Mouse (Mus musculus) mature B cell (primary cell): Measurements from ENCODE around the gene Slc29a1.

Source experiments
- in situ Hi-C: fragments of 300-500 bp; cut with MboI; formaldehyde crosslinking; loops from 2 replicates; pipeline ENCODE4 v1.14.3; 2019

The Slc29a1 gene

GRCm38 (mm10) chr17:45612008-45612407, 12.6 kb upstream of the Slc29a1 start:
- in situ Hi-C loops = no loop called here

GRCm38 (mm10) chr17:45610144-45610866, 10.9 kb upstream of the Slc29a1 start:
- in situ Hi-C loops = no loop called here

GRCm38 (mm10) chr17:45608396-45608795, 9.0 kb upstream of the Slc29a1 start:
- in situ Hi-C loops = no loop called here

DNA sequence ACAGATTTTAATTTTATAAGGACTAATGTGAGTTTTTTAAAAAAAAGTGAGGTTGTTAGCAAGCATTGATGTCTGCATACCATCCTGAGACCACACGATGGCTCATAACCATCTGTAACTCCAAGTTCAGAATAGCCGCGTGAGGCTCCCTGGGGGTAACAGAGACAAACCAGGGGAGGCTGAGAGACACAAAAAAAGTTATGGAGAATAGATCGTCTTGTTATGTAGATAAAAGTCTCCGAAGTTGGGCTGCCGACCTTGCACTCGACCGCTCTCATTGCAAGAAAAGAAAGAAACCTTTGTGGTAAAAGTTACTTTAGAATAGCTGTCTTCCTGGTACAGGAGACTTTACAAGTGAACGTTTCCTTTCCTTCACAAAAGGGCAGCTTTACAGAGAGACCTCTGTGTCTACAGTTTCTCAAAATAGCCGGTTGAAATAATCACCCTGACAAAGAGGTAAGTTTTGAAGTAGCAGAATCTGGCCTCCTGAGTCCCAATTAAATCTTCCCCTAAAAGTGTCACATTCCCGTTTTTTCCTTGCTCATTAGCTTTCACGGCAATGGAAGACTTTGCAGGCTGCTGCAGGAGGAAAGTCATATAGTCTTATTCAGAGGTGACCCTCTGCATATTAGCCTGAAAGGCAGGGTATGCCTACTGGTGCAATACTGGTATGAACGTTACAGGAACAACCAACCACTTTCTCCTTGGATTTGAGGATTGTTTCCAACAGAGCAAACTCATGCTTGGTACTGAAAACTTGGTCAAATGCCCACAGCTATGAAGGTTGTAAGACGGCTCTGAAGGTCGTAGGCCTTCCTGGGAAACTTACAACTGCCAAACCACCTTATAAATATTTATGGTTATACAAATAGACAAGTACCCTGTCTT, 7.8 kb upstream of the Slc29a1 start:
- in situ Hi-C loops = no loop called here

DNA sequence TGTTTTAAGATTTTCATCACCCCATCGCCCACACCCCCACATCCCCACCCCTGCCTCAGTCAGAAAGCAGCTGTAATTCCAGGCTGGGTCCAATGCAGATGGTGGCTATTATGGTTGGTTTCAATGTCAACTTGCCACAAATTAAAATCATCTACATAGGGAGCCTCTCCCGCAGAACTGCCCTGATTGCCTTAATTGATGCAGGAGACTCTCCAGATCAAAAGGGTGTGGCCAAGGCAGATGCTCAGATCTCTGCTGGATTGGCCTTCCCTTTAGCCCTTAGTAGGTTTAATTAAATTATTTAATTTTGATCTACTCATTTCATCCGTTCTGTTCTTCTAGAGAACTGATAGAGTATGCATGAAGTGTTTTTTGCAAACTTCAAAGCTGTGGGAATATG, 3.6 kb upstream of the Slc29a1 start:
- in situ Hi-C loops = no loop called here

DNA sequence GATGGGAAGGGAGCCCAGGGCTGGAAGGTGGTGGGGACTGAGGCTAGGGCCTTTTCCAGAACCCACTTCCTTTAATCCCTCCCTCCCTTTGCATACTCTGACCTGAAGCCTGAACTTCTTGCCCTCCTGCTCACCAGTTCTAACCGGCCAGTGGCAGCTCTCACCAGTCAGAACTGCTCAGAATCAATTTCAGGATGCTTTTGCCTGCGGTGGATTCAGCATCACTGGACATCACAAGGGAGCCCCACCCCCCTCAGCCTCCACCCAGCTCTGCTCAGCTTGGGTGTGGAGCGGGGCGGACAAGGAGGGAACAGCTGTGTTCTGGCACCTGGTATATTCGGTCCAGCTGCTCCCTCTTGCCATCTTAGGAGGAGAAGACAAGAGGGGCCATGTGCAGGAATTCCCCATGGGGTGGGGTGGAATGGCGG, 2.5 kb upstream of the Slc29a1 start, which contains the start of gene Mymx:
Mymx (minus strand) TSS at position 226 of the 428 bp plus-strand sequence.
- in situ Hi-C loops = no loop called here

DNA sequence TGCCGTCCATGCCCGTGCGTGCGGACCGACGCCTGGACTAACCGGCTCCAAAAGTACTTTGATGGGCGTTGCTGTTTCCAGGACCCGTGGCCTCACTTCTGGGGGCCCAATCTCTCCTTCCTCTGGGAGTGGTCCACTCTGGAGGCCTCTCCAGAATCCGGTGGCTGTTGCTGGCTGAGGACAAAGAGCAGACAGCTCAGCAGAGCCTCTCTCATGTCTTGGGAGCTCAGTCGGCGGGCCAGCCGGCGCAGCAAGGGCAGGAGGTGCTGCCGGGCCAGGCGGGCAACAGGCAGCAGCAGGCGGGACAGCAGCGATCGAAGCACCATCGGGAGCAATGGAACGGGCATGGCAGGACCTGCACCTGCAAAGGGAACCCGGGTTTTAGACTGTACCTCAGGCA, 1.9 kb upstream of the Slc29a1 start:
- in situ Hi-C loops = no loop called here

DNA sequence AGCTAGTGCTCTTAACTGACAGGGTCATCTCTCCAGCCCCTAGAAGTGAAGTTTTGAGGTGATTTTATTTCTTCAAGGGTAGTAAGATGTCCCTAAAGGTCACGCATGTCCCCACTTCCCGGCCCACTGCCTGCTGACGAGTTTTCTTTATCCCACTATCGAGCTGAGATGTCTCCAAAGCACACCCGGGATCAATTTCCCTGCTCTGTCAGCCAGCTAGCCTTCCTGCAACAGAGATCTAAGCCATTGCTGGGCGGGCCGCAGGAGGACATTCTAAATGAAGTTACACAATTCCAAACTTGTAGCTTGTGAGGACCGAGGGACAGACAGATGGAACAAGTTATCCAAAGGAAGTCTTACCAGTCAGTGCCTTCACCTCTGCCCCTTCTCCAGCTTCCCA, 861 bp upstream of the Slc29a1 start:
- in situ Hi-C loops = no loop called here

GRCm38 (mm10) chr17:45598891-45599290, 515 bp downstream of the Slc29a1 start:
- in situ Hi-C loops = no loop called here

- in situ Hi-C loops = no loop called here
Measured at GRCm38 (mm10) chr17:45598376-45598775, 1.0 kb downstream of the Slc29a1 start.

DNA sequence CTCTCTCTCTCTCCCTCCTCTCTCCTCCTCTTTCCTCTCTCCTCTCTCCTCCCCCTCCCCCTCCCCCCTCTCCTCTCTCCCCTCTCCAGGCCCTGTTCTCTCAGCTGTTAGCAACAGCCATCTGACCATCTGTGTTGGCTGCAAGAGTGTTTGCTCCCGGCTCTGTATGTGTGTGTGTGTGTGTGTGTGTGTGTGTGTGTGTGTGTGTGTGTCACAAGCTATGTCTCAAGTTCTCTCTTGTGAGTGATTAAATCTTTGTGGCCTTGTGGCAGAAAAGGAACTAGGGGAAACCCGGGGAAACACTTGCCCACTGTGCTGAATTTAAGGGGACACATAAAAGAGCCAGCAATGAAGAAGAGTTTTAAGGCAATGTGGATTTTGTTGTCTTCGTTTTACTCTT, 1.6 kb downstream of the Slc29a1 start:
- in situ Hi-C loops = no loop called here

DNA sequence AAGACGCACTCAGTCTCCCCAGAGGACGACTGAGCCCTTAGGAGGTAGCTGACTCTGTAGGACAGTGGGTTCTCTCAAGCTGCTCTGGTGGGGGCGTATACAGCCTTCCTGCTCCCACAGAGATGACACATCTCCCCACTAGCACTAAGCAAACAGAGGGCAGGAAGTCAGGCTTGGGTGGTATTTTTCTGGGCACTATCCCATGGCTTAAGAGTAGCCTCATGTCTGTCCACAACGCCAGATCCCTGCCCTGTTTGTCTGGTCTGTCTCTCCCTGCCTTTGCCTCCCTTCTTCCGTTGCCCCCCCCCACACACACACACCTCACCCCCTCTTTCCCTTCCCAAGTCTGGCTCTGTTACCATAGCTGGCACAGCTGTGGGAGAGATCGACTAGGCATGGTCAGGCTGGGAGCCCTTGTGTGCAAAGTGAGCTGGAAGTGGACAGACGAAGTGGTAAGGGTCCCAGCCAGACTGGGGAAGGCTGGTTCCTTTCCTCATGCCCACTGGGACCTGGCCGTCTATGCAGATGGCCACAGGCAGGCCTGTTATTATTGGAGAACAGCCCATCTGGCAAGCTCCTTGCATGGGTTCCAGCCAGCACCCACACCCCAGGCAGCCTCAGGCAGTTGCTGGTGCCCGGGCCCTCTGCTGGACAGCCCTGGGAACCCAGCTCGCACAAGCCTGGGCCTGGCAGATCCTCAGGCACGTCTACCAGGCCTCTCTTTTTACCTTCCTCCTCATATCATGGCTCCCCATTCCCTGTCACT, 2.6 kb downstream of the Slc29a1 start:
- in situ Hi-C loops = no loop called here

DNA sequence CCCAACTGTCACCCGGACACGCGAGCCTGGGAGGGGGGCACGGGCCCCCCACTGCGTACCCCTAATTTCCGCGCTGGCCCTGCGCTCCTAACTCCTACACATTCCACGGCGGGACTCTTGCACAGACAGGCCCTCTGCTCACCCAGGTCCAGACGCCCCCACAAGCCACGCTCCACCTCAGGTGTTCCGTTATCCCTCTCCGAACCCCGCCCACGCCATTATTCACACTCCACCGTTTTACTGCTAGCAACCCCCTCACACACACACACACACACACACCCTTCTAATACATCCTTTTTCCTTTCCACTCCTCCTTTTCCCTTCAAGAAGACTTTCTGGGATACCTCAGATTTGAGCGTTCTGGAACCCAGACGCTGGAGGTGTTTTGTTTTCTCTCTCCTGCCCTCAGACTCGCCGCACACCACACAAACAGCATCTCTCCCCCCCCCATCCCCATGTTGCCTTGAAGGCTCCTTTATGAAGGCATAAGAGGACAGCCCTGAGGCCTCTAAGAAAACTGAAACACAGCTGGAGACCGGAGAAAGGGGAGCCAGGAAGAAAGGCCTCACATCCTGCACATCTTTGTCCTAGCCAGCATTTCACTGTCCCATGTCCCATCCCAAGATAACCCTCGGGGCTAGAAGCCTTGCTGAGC, 3.5 kb downstream of the Slc29a1 start:
- in situ Hi-C loops = no loop called here

DNA sequence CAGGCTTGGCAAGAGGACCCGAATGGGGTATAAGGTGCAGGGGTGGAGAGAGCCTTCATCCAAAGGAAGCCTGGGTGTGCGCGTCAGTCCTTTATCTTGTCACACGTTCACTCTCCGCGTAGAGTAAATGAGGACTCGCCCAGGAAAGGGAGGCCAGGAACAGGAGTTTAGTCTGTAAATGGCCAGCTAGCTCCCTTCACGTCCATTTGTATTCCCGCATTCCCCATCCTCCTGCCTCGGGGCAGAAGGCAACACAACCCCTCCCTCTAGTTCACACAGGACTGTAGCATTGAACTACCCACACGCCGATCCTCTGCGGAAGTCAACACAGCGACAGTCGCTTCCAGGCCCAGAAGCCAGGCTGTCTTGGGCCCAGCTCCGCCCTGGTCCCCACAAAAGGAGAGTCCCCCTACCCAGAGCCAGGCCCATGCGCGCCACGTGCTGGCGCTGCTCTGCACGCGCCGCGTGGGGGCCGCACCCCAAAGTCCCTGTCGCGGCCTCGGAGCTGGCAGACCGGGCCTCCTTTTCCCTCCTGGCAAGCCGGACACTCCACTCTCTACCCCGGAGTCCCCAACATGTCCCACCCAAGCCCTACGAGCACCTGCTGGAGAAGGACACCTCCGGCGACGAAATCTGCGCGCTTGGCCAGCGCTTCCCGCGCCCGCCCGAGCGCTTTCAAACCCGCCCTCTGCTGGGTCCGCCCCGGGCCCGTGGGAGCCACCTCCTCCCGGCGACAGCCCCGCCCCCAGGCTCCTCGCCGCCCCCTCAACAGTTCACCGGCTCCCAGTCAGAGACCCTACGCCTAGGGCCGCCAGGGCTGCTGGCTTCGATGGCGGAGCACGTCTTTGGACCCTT, 4.3 kb downstream of the Slc29a1 start:
- in situ Hi-C loops = no loop called here

- in situ Hi-C loops = no loop called here
Measured at GRCm38 (mm10) chr17:45594195-45594594, 5.2 kb downstream of the Slc29a1 start.

DNA sequence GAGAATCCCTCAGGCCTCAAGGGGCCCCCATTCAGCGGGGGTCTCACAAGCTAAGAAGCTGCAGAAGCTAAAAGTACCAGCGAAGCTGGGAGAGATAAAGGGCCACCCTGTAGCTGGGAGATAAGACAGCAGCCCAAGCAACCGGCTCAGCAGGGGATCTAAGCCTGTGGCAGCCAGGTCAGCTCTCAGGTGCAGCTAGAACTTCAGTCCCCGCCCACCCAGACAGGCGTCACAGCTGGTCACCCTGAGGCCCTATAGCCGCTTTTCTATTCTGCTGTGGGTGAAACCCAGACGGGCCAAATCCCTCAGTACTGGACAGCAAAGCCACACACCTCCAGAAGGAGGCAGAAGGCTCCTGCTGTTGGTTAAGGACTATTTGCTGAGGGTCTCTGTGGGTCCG, 5.9 kb downstream of the Slc29a1 start:
- in situ Hi-C loops = no loop called here

DNA sequence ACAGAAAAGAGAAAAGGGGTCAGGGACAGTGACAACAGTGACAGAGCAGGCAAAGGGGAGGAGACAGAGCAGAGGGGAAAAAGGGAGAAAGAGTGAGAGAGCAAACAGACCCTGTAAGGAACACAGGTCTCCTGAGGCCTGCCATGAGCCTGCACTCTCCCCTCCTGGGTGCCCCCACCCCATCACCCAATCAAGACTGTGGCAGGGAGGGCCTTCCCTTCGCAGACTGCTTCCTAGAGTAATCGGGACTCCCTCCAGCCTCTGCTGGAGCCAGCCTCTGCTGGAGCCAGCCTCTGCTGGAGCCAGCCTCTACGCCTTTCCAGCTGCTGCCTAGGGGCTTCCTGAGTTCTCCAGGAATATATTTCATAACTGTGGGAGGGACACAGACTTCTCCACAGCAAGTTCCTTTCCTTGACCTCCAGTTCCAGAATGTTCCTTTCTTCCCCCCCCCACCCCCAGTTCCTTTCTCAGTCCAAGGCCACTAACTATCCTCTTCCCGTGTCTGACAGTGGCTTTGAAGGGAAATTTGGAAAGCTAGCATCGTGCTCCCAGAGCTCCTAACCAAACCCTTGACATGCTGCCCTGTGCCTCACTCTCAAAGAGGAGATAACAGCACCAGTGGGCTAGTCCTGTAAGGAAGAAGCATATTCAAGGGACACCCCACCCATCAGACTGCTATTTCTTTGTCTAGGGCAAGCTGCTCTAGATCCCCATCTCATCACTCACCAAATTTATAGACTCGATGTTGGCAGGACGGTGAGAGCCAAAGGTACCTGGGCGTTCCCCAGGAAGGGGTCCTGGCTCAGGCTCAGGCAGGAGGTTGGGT, 6.6 kb downstream of the Slc29a1 start:
- in situ Hi-C loops = no loop called here

- in situ Hi-C loops = no loop called here
Measured at GRCm38 (mm10) chr17:45591701-45592605, 7.5 kb downstream of the Slc29a1 start.

DNA sequence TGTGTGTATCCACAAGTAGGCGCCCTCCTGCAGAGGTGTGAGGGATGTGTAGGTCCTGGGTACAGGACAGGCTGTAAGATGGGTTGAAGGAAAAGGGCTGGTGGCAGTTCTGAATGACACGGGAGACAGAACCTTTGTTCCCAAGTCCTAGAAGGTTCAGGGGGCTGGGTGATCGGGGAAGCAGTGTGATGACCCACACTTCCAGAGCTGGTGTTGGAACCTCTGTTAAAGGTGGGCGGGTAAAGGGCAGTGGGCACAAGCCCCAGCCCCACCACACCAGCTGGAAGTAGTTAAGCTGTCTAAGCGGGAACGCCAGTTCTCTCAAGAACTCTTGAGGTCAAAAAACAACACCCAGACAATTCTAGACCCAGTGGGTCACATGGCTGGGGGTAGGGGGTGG, 9.0 kb downstream of the Slc29a1 start:
- in situ Hi-C loops = no loop called here
